Mouse (Mus musculus): ENCODE data around the gene Parva. TPM values are rescaled to one million over a fixed set of nuclear protein-coding genes. Genes with fewer than 3 reads are reported as not detected.

Gene Parva
- total RNA-seq, 1 experiment = 13.9 TPM

DNA sequence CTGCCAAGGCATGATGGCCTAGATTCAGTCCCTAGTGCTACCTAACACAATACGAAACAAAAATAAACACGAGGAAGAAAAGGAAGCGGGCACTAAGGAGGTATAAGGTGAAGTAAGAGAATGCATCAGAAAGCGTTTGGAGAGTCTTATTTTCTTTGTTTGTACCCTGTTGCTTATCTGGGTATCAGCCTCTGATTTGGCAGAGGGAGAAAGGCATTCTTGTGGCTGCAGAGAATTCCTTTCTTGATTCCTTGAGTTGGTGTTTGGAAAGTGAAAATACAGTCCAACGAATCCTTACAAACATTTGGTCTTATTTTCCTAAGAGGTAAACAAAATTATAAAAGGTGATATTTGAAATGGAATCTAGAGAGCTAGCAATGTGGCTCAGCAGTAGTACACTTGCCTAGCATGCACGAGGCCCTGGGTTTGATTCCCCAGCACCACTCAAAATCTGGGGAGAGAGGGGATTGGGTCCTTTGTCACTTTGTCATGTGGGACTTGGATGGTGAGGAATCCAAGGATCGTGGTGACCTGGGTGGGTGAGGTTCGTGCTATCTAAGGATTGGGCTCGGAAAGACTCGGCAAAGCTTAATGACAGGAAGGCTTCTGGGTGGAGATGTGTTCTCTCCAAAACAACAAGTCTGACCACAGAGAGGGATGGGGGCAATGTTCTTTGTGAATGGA lies 44.9 kb downstream of the Parva start:
- no peak overlapping the region for H3K4me3 ChIP-seq (ENCODE audit: insufficient read depth in 1 of 2, low read depth in 1 of 2, low read length in 2 of 2, poor library complexity in 1 of 2, severe bottlenecking in 1 of 2)
- H3K27ac ChIP-seq (ENCODE audit: insufficient read depth, low read depth, low read length, poor library complexity, severe bottlenecking) = no peak overlapping the region
- 0 out of 4 replicates have a peak, but pooled peaks cover 0 to 1% of the 10 kb centered on the region in 2 experiments for H3K4me1 ChIP-seq (ENCODE audit: control insufficient read depth in 2 of 2, insufficient read depth in 2 of 2, low read length in 2 of 2, poor library complexity in 1 of 2)
- no peak overlapping the region for H3K9ac ChIP-seq (ENCODE audit: insufficient read depth, low read depth, low read length, poor library complexity, severe bottlenecking)
- TF ChIP-seq MAFK (IDR thresholded peaks at IDR 0.05; ENCODE audit: insufficient read depth, low read depth, low read length) (no peak), ZNF384 (IDR thresholded peaks at IDR 0.05; ENCODE audit: low read depth, low read length) (no peak)
- in situ Hi-C loops (cut with MboI; ENCODE audit: low sequenced_read_pairs in 2 of 2, unreplicated experiment in 2 of 2) = no loop called here
- no peaks in the 10 kb centered on the region for H3K9me3 ChIP-seq (ENCODE audit: control insufficient read depth, insufficient read depth, low read depth, low read length)
- H3K36me3 ChIP-seq (ENCODE audit: control insufficient read depth, insufficient read depth, low read length, poor library complexity, severe bottlenecking) = no peaks in the 10 kb centered on the region
- no peak for DNase-seq (ENCODE audit: low read depth, low spot score)

DNA sequence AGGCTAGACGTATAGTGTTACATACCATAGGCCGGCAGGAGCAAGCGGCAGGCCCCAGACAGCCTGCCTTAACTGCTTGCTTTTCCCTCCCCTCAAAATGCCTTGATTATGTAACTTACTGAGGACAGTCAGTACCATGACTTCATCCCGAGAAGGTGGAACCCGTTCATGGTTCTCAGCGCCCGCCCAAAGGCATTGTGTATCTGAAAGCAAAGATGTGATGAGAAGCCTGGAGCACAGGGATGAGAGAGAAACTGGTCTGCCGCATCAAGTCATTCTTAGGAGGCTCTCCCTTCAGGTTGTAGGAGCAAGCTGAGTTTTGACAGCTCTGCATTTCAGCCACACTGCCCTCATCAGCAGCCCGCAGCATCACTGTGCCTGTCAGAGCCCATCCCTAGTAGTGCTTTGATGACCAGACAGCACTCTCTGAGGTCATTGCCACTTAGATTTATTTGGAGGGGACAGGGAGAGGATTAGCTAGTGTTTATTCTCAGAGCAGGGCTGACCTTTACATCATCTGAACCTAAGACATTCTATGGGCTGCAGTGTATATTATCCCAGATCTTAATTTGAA lies 45.5 kb downstream of the Parva start:
- TF ChIP-seq ZNF384 (IDR thresholded peaks at IDR 0.05; ENCODE audit: low read depth, low read length) = no peak
- TF ChIP-seq CHD2 (IDR thresholded peaks at IDR 0.05; ENCODE audit: low read depth, low read length) = no peak
- no peak for TF ChIP-seq ZC3H11A (IDR thresholded peaks at IDR 0.05; ENCODE audit: borderline replicate concordance, low read depth, low read length)
- no peak for TF ChIP-seq MAFK (IDR thresholded peaks at IDR 0.05; ENCODE audit: insufficient read depth, low read depth, low read length)
- TF ChIP-seq HCFC1 (IDR thresholded peaks at IDR 0.05; ENCODE audit: borderline replicate concordance, insufficient read depth, low read length) = no peak
- H3K4me3 ChIP-seq (ENCODE audit: insufficient read depth in 1 of 2, low read depth in 1 of 2, low read length in 2 of 2, poor library complexity in 1 of 2, severe bottlenecking in 1 of 2) = no peak overlapping the region
- in situ Hi-C loops (cut with MboI; ENCODE audit: low sequenced_read_pairs in 2 of 2, unreplicated experiment in 2 of 2) = no loop called here
- DNase-seq (ENCODE audit: low read depth, low spot score) = no peak
- no peaks in the 10 kb centered on the region for H3K9me3 ChIP-seq (ENCODE audit: control insufficient read depth, insufficient read depth, low read depth, low read length)
- H3K36me3 ChIP-seq (ENCODE audit: control insufficient read depth, insufficient read depth, low read length, poor library complexity, severe bottlenecking) = no peaks in the 10 kb centered on the region
- H3K27ac ChIP-seq (ENCODE audit: insufficient read depth, low read depth, low read length, poor library complexity, severe bottlenecking) = no peak overlapping the region
- H3K9ac ChIP-seq (ENCODE audit: insufficient read depth, low read depth, low read length, poor library complexity, severe bottlenecking) = no peak overlapping the region
- H3K4me1 ChIP-seq (ENCODE audit: control insufficient read depth in 2 of 2, insufficient read depth in 2 of 2, low read length in 2 of 2, poor library complexity in 1 of 2) = 0 out of 4 replicates have a peak, but pooled peaks cover 0 to 1% of the 10 kb centered on the region in 2 experiments

DNA sequence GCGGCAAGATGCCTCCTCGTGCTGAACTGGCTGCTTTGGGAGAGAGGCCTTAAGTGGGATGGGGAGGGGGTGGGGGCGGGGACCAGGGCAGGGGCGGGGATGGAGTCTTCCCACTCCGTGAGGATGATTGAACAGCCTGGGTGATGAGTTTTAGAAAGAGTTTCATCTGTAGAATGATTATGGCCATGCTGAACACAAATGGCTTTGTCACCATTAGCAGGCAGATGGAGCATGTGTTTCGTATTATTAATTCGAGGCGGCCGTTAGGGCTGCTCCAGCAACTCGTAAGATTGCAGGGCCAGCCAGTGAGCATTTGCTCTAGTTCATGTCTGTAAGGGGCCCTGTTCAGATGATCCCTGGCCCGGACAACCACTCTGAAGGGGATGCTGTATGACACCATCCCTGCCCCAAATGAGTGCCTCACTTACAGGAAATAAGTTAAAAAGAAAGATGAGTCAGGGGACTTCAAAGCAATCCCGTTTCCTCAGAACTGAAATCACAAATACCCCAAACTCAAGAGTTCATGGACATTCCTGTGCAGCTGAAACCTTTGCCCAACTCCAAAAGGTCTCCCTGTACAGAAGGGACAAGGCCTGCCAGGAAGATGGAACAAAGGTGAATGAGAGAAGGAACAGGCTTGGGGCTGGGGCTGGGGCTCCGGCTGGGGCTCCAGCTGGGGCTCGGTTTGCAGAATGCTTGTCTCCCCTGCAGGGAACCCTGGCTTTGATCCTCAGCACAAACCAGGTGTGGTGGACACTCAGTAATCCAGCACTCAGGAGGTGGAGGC lies 46.5 kb downstream of the Parva start:
- in situ Hi-C loops (cut with MboI; ENCODE audit: low sequenced_read_pairs in 2 of 2, unreplicated experiment in 2 of 2) = no loop called here
- H3K9ac ChIP-seq (ENCODE audit: insufficient read depth, low read depth, low read length, poor library complexity, severe bottlenecking) = no peak overlapping the region

DNA sequence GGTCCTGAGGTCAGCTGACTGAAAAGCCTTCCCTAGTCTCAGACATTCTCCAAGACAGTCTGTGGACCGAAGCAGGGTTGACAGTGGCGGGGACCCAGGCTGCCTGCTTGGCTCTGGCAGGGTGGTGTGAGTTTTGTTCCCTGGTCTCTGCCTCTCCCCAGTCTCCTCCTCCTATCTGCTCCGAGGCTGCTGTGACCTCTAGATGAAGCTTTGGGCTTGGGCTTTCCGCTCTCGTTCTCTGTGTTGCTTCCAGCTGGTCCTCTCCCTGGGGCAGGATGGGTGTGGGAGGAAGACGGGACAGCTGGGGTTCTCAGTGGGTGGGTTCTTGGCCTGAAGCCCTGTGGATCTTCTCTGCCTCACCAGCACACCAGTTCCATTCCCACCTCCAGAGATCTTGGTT lies 51.8 kb downstream of the Parva start:
- Histone ChIP-seq H3K4me1 (ENCODE audit: control insufficient read depth in 2 of 2, insufficient read depth in 2 of 2, low read length in 2 of 2, poor library complexity in 1 of 2) (peaks cover 0 to 3% of the 10 kb centered on the region in 2 experiments; a peak in 2 of 4 replicates), H3K27ac (ENCODE audit: insufficient read depth, low read depth, low read length, poor library complexity, severe bottlenecking) (no peak overlapping the region), H3K9me3 (ENCODE audit: control insufficient read depth, insufficient read depth, low read depth, low read length) (no peaks in the 10 kb centered on the region), H3K9ac (ENCODE audit: insufficient read depth, low read depth, low read length, poor library complexity, severe bottlenecking) (no peak overlapping the region), H3K36me3 (ENCODE audit: control insufficient read depth, insufficient read depth, low read length, poor library complexity, severe bottlenecking) (no peaks in the 10 kb centered on the region), H3K4me3 (ENCODE audit: insufficient read depth in 1 of 2, low read depth in 1 of 2, low read length in 2 of 2, poor library complexity in 1 of 2, severe bottlenecking in 1 of 2) (no peak overlapping the region)
- no peak for DNase-seq (ENCODE audit: low read depth, low spot score)
- TF ChIP-seq ZC3H11A (IDR thresholded peaks at IDR 0.05; ENCODE audit: borderline replicate concordance, low read depth, low read length) (no peak), HCFC1 (IDR thresholded peaks at IDR 0.05; ENCODE audit: borderline replicate concordance, insufficient read depth, low read length) (no peak), ZNF384 (IDR thresholded peaks at IDR 0.05; ENCODE audit: low read depth, low read length) (no peak), MAFK (IDR thresholded peaks at IDR 0.05; ENCODE audit: insufficient read depth, low read depth, low read length) (no peak), CHD2 (IDR thresholded peaks at IDR 0.05; ENCODE audit: low read depth, low read length) (no peak)
- in situ Hi-C loops (cut with MboI; ENCODE audit: low sequenced_read_pairs in 2 of 2, unreplicated experiment in 2 of 2) = no loop called here

More for the DNA sequence above, 46.5 kb downstream of the Parva start:
- DNase-seq (ENCODE audit: low read depth, low spot score) = no peak
- TF ChIP-seq CHD2 (IDR thresholded peaks at IDR 0.05; ENCODE audit: low read depth, low read length) = no peak
- H3K27ac ChIP-seq (ENCODE audit: insufficient read depth, low read depth, low read length, poor library complexity, severe bottlenecking) = no peak overlapping the region
- 0 out of 4 replicates have a peak, but pooled peaks cover 0 to 1% of the 10 kb centered on the region in 2 experiments for H3K4me1 ChIP-seq (ENCODE audit: control insufficient read depth in 2 of 2, insufficient read depth in 2 of 2, low read length in 2 of 2, poor library complexity in 1 of 2)
- H3K9me3 ChIP-seq (ENCODE audit: control insufficient read depth, insufficient read depth, low read depth, low read length) = no peaks in the 10 kb centered on the region
- H3K36me3 ChIP-seq (ENCODE audit: control insufficient read depth, insufficient read depth, low read length, poor library complexity, severe bottlenecking) = no peaks in the 10 kb centered on the region
- no peak overlapping the region for H3K4me3 ChIP-seq (ENCODE audit: insufficient read depth in 1 of 2, low read depth in 1 of 2, low read length in 2 of 2, poor library complexity in 1 of 2, severe bottlenecking in 1 of 2)

All from ES-E14 (cell line).